Mouse (Mus musculus) myocyte (in vitro differentiated cells): ENCODE results near the gene Sag. TPM values are rescaled to one million over a fixed set of nuclear protein-coding genes. Genes with fewer than 3 reads are reported as not detected.

Source experiments
- H3K27me3 ChIP-seq: one replicate; pipeline ENCODE4 v1.6.1; 2011; ENCODE audit not compliant: control insufficient read depth, insufficient read depth, insufficient read length
- H3K36me3 ChIP-seq: one replicate; pipeline ENCODE4 v1.6.1; 2011; ENCODE audit not compliant: control insufficient read depth, insufficient read depth
- H3K4me2 ChIP-seq: one replicate; pipeline ENCODE4 v1.6.1; 2011; ENCODE audit warnings: low read depth, control low read depth
- H3K4me3 ChIP-seq: one replicate; pipeline ENCODE4 v1.5.1; 2011; ENCODE audit warnings: mild to moderate bottlenecking, control low read depth, moderate library complexity
- H3K79me2 ChIP-seq: one replicate; pipeline ENCODE4 v1.6.1; 2011; ENCODE audit not compliant: control insufficient read depth, insufficient read depth
- H3ac ChIP-seq: one replicate; pipeline ENCODE4 v1.6.1; 2011; ENCODE audit not compliant: control insufficient read depth, insufficient read length
- CEBPB ChIP-seq: IDR thresholded peaks from 2 replicates; pipeline ENCODE4 v1.6.1; 2011; ENCODE audit warnings: mild to moderate bottlenecking, moderate library complexity; ENCODE audit not compliant: poor library complexity, insufficient read depth, severe bottlenecking
- E2F4 ChIP-seq: IDR thresholded peaks from one replicate; pipeline ENCODE4 v1.6.1; 2011; ENCODE audit warnings: mild to moderate bottlenecking, control low read depth, moderate library complexity; ENCODE audit not compliant: insufficient read depth
- MAX ChIP-seq: IDR thresholded peaks from one replicate; pipeline ENCODE4 v1.6.1; 2011; ENCODE audit warnings: low read depth, mild to moderate bottlenecking, control low read depth
- MYOD1 ChIP-seq, 3 experiments: IDR thresholded peaks; one replicate each; pipeline ENCODE4 v1.6.1; 2011; ENCODE audit warnings: control low read depth in 2 of 3, low read depth in 2 of 3, mild to moderate bottlenecking in 2 of 3, moderate library complexity in 1 of 3; ENCODE audit not compliant: insufficient read length in 2 of 3, control insufficient read depth in 1 of 3
- MYOG ChIP-seq, 3 experiments: IDR thresholded peaks; one replicate each; pipeline ENCODE4 v1.6.1; 2011; ENCODE audit warnings: control low read depth in 2 of 3, low read depth in 2 of 3, mild to moderate bottlenecking in 2 of 3; ENCODE audit not compliant: insufficient read length in 2 of 3, control insufficient read depth in 1 of 3, insufficient read depth in 1 of 3
- POLR2A ChIP-seq: IDR thresholded peaks from one replicate; pipeline ENCODE4 v1.6.1; 2011; ENCODE audit warnings: low read depth, mild to moderate bottlenecking, control low read depth, moderate library complexity; ENCODE audit not compliant: insufficient read length
- POLR2AphosphoS2 ChIP-seq: IDR thresholded peaks from one replicate; pipeline ENCODE4 v1.6.1; 2011; ENCODE audit warnings: low read depth, control low read depth; ENCODE audit not compliant: insufficient read length
- REST ChIP-seq: IDR thresholded peaks from one replicate; pipeline ENCODE4 v1.6.1; 2011; ENCODE audit warnings: mild to moderate bottlenecking, control low read depth, moderate library complexity; ENCODE audit not compliant: insufficient read depth, insufficient read length
- SRF ChIP-seq: IDR thresholded peaks from one replicate; pipeline ENCODE4 v1.6.1; 2011; ENCODE audit warnings: low read depth; ENCODE audit not compliant: control insufficient read depth, insufficient read length
- TCF12 ChIP-seq: IDR thresholded peaks from one replicate; pipeline ENCODE4 v1.6.1; 2011; ENCODE audit warnings: mild to moderate bottlenecking, control low read depth; ENCODE audit not compliant: poor library complexity, insufficient read depth, severe bottlenecking
- TCF3 ChIP-seq: IDR thresholded peaks from one replicate; pipeline ENCODE4 v1.6.1; 2011; ENCODE audit warnings: low read depth, control low read depth; ENCODE audit not compliant: insufficient read length
- USF1 ChIP-seq: IDR thresholded peaks from one replicate; pipeline ENCODE4 v1.6.1; 2011; ENCODE audit warnings: low read depth, mild to moderate bottlenecking, control low read depth, moderate library complexity
- polyA plus RNA-seq: library from polyadenylated mRNA; unstranded; fragments of >200 nt; fragmentation: generic; extraction: Trizol; gene quantifications from one replicate; pipeline ENCODE4 v1.2.1, GENCODE M21; 2012; ENCODE audit warnings: missing spikeins

Sag gene
- polyA plus RNA-seq, 1 experiment = 0.72 TPM

DNA sequence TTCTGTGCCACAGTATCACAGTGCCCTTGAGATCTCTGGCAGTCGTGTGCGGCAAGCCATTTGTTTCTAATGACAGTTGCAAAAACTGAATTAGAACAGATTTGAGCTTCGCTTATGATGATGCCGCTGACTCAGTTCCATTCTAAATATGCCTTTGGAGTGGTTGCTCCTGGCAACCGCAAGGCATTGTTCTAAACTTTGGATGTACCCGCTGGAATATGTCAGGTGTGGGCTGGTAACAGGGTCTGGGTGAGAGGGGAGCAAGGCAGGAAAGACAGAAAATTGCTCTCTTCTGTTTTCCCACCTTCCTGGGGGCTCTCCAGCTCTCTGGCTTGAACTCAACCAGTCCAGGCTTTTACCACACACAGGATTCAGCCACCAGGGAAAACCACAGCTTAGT lies 9.7 kb downstream of the Sag start:
- Histone ChIP-seq H3K36me3 (no peaks in the 10 kb centered on the region), H3K27me3 (no peaks in the 10 kb centered on the region), H3K79me2 (no peaks in the 10 kb centered on the region), H3K4me3 (no peak overlapping the region), H3K4me2 (no peak overlapping the region), H3ac (no peak overlapping the region)
- TF ChIP-seq TCF12 (no peak), POLR2AphosphoS2 (no peak), E2F4 (no peak), REST (no peak), CEBPB (no peak), USF1 (no peak), MAX (no peak), MYOG (IDR thresholded peaks at IDR 0.05; ENCODE audit: control insufficient read depth in 1 of 3, insufficient read depth in 1 of 3, insufficient read length in 2 of 3, low read depth in 2 of 3) (no peak), POLR2A (no peak), SRF (no peak), TCF3 (no peak), MYOD1 (IDR thresholded peaks at IDR 0.05; ENCODE audit: control insufficient read depth in 1 of 3, insufficient read length in 2 of 3, low read depth in 2 of 3) (no peak)

DNA sequence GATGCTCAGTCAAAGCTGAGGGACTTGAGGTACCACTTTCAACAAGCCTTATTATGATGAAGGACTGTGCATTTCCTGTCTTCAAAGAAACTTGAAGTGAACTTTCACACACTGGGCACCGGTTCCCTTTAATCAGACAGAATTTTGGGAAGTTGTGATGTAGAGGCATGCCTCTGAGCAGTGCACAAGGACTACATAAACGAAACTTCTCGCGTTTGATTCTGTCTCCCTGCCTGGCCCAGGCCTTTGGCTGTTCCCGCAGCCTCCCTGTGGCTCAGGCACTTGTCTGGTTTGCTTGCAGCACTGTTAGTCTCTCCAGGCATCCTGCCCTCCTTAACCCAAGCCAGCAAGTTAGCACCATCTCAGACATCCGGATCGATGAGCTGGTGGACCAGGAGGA lies 10.2 kb downstream of the Sag start:
- no peaks in the 10 kb centered on the region for H3K36me3 ChIP-seq
- TF ChIP-seq CEBPB = no peak
- no peak for TF ChIP-seq POLR2A
- TF ChIP-seq SRF = no peak
- no peaks in the 10 kb centered on the region for H3K79me2 ChIP-seq
- H3K4me3 ChIP-seq = no peak overlapping the region
- no peak overlapping the region for H3ac ChIP-seq
- no peak overlapping the region for H3K4me2 ChIP-seq
- H3K27me3 ChIP-seq = no peaks in the 10 kb centered on the region

GRCm38 (mm10) chr1:87824420-87824995 lies 21.0 kb downstream of the Sag start:
- no peaks in the 10 kb centered on the region for H3K36me3 ChIP-seq

DNA sequence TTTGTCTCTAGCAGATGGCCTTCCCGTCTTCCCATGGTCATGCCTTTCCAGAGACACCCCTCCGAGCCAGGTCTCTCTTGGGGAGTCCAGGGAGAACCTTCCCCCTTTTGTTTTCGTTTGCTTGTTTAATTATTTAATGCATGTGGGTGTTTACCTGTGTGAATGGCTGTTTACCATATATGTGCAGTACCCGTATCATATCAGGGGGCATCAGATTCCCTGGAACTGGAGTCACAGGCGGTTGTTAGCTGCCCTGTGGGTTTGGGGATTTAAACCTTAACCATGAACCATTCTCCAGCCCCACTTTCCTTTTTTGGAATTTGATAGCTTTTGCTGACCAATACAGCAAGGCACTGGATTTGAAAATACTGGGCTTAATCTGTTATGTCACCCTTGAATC lies 21.8 kb downstream of the Sag start:
- TF ChIP-seq TCF3 = no peak
- no peak for TF ChIP-seq MAX
- no peak for TF ChIP-seq SRF
- TF ChIP-seq CEBPB = no peak
- no peak for TF ChIP-seq MYOG (IDR thresholded peaks at IDR 0.05; ENCODE audit: control insufficient read depth in 1 of 3, insufficient read depth in 1 of 3, insufficient read length in 2 of 3, low read depth in 2 of 3)
- no peak for TF ChIP-seq POLR2AphosphoS2
- no peak for TF ChIP-seq USF1
- TF ChIP-seq E2F4 = no peak
- no peak for TF ChIP-seq TCF12
- no peak for TF ChIP-seq POLR2A
- no peak for TF ChIP-seq MYOD1 (IDR thresholded peaks at IDR 0.05; ENCODE audit: control insufficient read depth in 1 of 3, insufficient read length in 2 of 3, low read depth in 2 of 3)
- no peak for TF ChIP-seq REST
- H3K27me3 ChIP-seq = no peaks in the 10 kb centered on the region
- H3K4me2 ChIP-seq = no peak overlapping the region
- H3K4me3 ChIP-seq = no peak overlapping the region
- H3ac ChIP-seq = no peak overlapping the region
- H3K36me3 ChIP-seq = no peaks in the 10 kb centered on the region
- H3K79me2 ChIP-seq = no peaks in the 10 kb centered on the region

More at GRCm38 (mm10) chr1:87824420-87824995, 21.0 kb downstream of the Sag start:
- H3K79me2 ChIP-seq = no peaks in the 10 kb centered on the region
- H3K27me3 ChIP-seq = no peaks in the 10 kb centered on the region
- no peak overlapping the region for H3K4me3 ChIP-seq
- TF ChIP-seq E2F4 (no peak), TCF12 (no peak), POLR2A (no peak), REST (no peak)
- no peak overlapping the region for H3K4me2 ChIP-seq
- no peak overlapping the region for H3ac ChIP-seq

DNA sequence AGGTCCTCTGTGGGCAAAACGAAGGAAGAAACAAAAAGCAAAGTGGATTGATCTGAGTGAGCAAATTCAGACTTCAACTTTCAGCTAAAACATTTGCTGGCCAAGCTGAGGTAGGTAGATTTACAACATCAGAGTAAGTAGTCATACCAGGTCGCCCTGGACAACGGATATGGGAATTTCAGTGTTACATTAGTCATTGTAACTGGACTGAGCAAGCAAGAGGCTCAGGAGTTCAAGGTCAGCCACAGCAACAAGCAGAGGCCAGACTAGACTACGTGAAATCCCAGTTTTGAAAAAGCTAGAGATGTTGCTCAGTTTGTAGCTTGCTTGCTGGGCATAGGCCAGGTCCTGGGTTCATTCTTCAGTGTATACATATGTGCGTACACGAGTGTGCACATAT lies 22.5 kb downstream of the Sag start:
- Histone ChIP-seq H3K79me2 (no peaks in the 10 kb centered on the region), H3ac (no peak overlapping the region), H3K4me3 (no peak overlapping the region), H3K36me3 (no peaks in the 10 kb centered on the region), H3K4me2 (no peak overlapping the region), H3K27me3 (no peaks in the 10 kb centered on the region)
- TF ChIP-seq MAX = no peak
- no peak for TF ChIP-seq E2F4
- TF ChIP-seq POLR2AphosphoS2 = no peak
- no peak for TF ChIP-seq POLR2A
- TF ChIP-seq USF1 = no peak
- no peak for TF ChIP-seq MYOD1 (IDR thresholded peaks at IDR 0.05; ENCODE audit: control insufficient read depth in 1 of 3, insufficient read length in 2 of 3, low read depth in 2 of 3)
- no peak for TF ChIP-seq TCF12
